Mouse (Mus musculus): ENCODE measurements around the gene Aff1. TPM values are rescaled to one million over a fixed set of nuclear protein-coding genes. Genes with fewer than 3 reads are reported as not detected.

Gene Aff1
- polyA plus RNA-seq, 1 experiment from 2014 or later = 3.5 TPM

GRCm38 (mm10) chr5:103854041-103854806 lies 162.1 kb downstream of the Aff1 start:
- WGBS = 83% methylated on average over 17 of the region's 17 CpGs
- Histone ChIP-seq H3K27ac (replicated peaks) (no peak overlapping the region), H3K4me3 (no peak overlapping the region)

GRCm38 (mm10) chr5:103854807-103855194 lies 162.6 kb downstream of the Aff1 start:
- Histone ChIP-seq H3K4me3 (no peak overlapping the region), H3K36me3 (peaks cover 26% of the 10 kb centered on the region), H3K27ac (replicated peaks) (no peak overlapping the region), H3K9me3 (replicated peaks) (no peaks in the 10 kb centered on the region), H3K4me1 (peaks cover 3% of the 10 kb centered on the region), H3K27me3 (ENCODE audit: low read depth, poor library complexity, severe bottlenecking) (no peaks in the 10 kb centered on the region)
- DNase-seq (ENCODE audit: low spot score) = no peak
- WGBS = 77% methylated on average over 5 of the region's 5 CpGs

More at GRCm38 (mm10) chr5:103854041-103854806, 162.1 kb downstream of the Aff1 start:
- no peaks in the 10 kb centered on the region for H3K9me3 ChIP-seq (replicated peaks)
- H3K4me1 ChIP-seq = peaks cover 3% of the 10 kb centered on the region
- H3K36me3 ChIP-seq = peaks cover 31% of the 10 kb centered on the region
- no peaks in the 10 kb centered on the region for H3K27me3 ChIP-seq (ENCODE audit: low read depth, poor library complexity, severe bottlenecking)
- no peak for DNase-seq (ENCODE audit: low spot score)

- DNase-seq (ENCODE audit: low spot score) = no peak
- Histone ChIP-seq H3K36me3 (peaks cover 17% of the 10 kb centered on the region), H3K27me3 (ENCODE audit: low read depth, poor library complexity, severe bottlenecking) (no peaks in the 10 kb centered on the region), H3K4me3 (no peak overlapping the region), H3K27ac (replicated peaks) (no peak overlapping the region), H3K9me3 (replicated peaks) (no peaks in the 10 kb centered on the region), H3K4me1 (peaks cover 3% of the 10 kb centered on the region)
- WGBS = 87% methylated on average over 14 of the region's 14 CpGs
Observed at GRCm38 (mm10) chr5:103855483-103856211, 163.5 kb downstream of the Aff1 start.

- no peak for DNase-seq (ENCODE audit: low spot score)
- H3K27me3 ChIP-seq (ENCODE audit: low read depth, poor library complexity, severe bottlenecking) = no peaks in the 10 kb centered on the region
- 66% methylated on average over 5 of the region's 5 CpGs for WGBS
- no peaks in the 10 kb centered on the region for H3K9me3 ChIP-seq (replicated peaks)
- peaks cover 10% of the 10 kb centered on the region for H3K36me3 ChIP-seq
- H3K27ac ChIP-seq (replicated peaks) = no peak overlapping the region
- H3K4me3 ChIP-seq = no peak overlapping the region
- peaks cover 3% of the 10 kb centered on the region for H3K4me1 ChIP-seq
Observed at GRCm38 (mm10) chr5:103856286-103857009, 164.3 kb downstream of the Aff1 start.

GRCm38 (mm10) chr5:103857151-103857550 lies 165.0 kb downstream of the Aff1 start:
- H3K4me3 ChIP-seq = no peak overlapping the region
- peaks cover 4% of the 10 kb centered on the region; the same call in 1 of the 2 replicates for H3K36me3 ChIP-seq
- no peak overlapping the region for H3K27ac ChIP-seq (replicated peaks)
- no peaks in the 10 kb centered on the region for H3K9me3 ChIP-seq (replicated peaks)
- peaks cover 3% of the 10 kb centered on the region for H3K4me1 ChIP-seq
- no peak for DNase-seq (ENCODE audit: low spot score)
- no peaks in the 10 kb centered on the region for H3K27me3 ChIP-seq (ENCODE audit: low read depth, poor library complexity, severe bottlenecking)
- 95% methylated on average over 2 of the region's 2 CpGs for WGBS

- peaks cover 9% of the 10 kb centered on the region for H3K36me3 ChIP-seq
- 0 out of 2 replicates have a peak overlapping the region, but pooled peaks have one; percentile 17 for H3K27ac ChIP-seq (replicated peaks)
- DNase-seq (ENCODE audit: low spot score) = no peak
- no peaks in the 10 kb centered on the region for H3K27me3 ChIP-seq (ENCODE audit: low read depth, poor library complexity, severe bottlenecking)
- no peak overlapping the region for H3K4me3 ChIP-seq
- WGBS = 96% methylated on average over 11 of the region's 11 CpGs
- no peaks in the 10 kb centered on the region for H3K9me3 ChIP-seq (replicated peaks)
- H3K4me1 ChIP-seq = peaks cover 3% of the 10 kb centered on the region; the same call in 1 of the 2 replicates
Observed at GRCm38 (mm10) chr5:103860622-103861021, 168.4 kb downstream of the Aff1 start.

- no peaks in the 10 kb centered on the region for H3K27me3 ChIP-seq (ENCODE audit: low read depth, poor library complexity, severe bottlenecking)
- no peaks in the 10 kb centered on the region for H3K9me3 ChIP-seq (replicated peaks)
- peaks cover 20% of the 10 kb centered on the region for H3K36me3 ChIP-seq
- DNase-seq (ENCODE audit: low spot score) = no peak
- 91% methylated on average over 4 of the region's 4 CpGs for WGBS
- H3K27ac ChIP-seq (replicated peaks) = no peak overlapping the region
- no peak overlapping the region for H3K4me3 ChIP-seq
- no peaks in the 10 kb centered on the region for H3K4me1 ChIP-seq
Observed at GRCm38 (mm10) chr5:103863759-103864158, 171.6 kb downstream of the Aff1 start.

GRCm38 (mm10) chr5:103889766-103890165 lies 197.6 kb downstream of the Aff1 start:
- DNase-seq (ENCODE audit: low spot score) = no peak
- H3K36me3 ChIP-seq = no peaks in the 10 kb centered on the region
- no peaks in the 10 kb centered on the region for H3K27me3 ChIP-seq (ENCODE audit: low read depth, poor library complexity, severe bottlenecking)
- 89% methylated on average over 15 of the region's 15 CpGs for WGBS
- no peak overlapping the region for H3K4me3 ChIP-seq
- no peaks in the 10 kb centered on the region for H3K4me1 ChIP-seq
- H3K9me3 ChIP-seq (replicated peaks) = no peaks in the 10 kb centered on the region
- H3K27ac ChIP-seq (replicated peaks) = no peak overlapping the region

- no peak overlapping the region for H3K4me3 ChIP-seq
- 11% methylated on average over 1 of the region's 1 CpGs for WGBS
- DNase-seq (ENCODE audit: low spot score) = no peak
- H3K27me3 ChIP-seq (ENCODE audit: low read depth, poor library complexity, severe bottlenecking) = no peaks in the 10 kb centered on the region
- peaks cover 13% of the 10 kb centered on the region for H3K4me1 ChIP-seq
- H3K27ac ChIP-seq (replicated peaks) = peak overlapping the region; percentile 57; the same call in 1 of the 2 replicates
- H3K9me3 ChIP-seq (replicated peaks) = no peaks in the 10 kb centered on the region
- H3K36me3 ChIP-seq = no peaks in the 10 kb centered on the region
Observed at GRCm38 (mm10) chr5:103898310-103898709, 206.1 kb downstream of the Aff1 start.

Other genes with a start within 250 kb of the Aff1 start
- gene Slc10a6, start 63.0 kb upstream of the Aff1 start, polyA plus RNA-seq (2016; fragmentation: Nextera tagmentation; extraction: Ambion mirVana) = 0.12 TPM in 1 of 2 replicates, not detected in the other
- gene 1700016H13Rik, start 36.4 kb upstream of the Aff1 start, polyA plus RNA-seq (2016; fragmentation: Nextera tagmentation; extraction: Ambion mirVana) = 0.21 and 0.27 TPM in 2 replicates
- gene Klhl8, start 218.9 kb downstream of the Aff1 start, polyA plus RNA-seq (2016; fragmentation: Nextera tagmentation; extraction: Ambion mirVana) = 11.5 TPM in 2 replicates